Mouse (Mus musculus) monocyte, adult 5-6 weeks (primary cell): ENCODE measurements at regions not wholly inside any gene's neighbourhood (a gene's known extent, or its start where the extent isn't known, plus 50 kb on each side); places are given as distances from the start of the nearest gene placed in this dataset.

Experiments used
- ATAC-seq: fragments of 153-309, 156-312 bp; replicated peaks from 2 replicates; pipeline ENCODE4 v1.8.0; 2017; ENCODE audit warnings: mild to moderate bottlenecking; ENCODE audit not compliant: low TSS enrichment, insufficient number of reproducible peaks, severe bottlenecking, poor library complexity, low FRiP score

DNA sequence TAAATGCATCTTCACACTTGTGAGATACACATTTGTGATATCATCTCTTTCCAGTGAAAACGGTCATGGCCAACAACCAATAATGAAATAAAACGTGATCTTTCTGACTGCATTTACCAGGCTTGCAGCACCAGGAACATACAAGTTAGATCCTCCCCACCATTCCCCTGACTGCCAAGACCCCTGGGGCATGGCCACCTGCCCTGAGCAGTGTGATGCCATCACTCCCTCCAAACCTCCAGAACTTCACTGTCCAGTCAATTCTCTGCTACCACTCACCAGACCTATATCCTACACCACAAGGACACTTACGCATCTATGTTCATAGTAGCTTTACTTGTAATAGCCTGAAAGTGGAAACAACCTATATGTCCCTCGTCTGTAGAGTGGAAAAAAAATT lies 785.3 kb upstream of the Cited2 start:
- ATAC-seq: no peak

DNA sequence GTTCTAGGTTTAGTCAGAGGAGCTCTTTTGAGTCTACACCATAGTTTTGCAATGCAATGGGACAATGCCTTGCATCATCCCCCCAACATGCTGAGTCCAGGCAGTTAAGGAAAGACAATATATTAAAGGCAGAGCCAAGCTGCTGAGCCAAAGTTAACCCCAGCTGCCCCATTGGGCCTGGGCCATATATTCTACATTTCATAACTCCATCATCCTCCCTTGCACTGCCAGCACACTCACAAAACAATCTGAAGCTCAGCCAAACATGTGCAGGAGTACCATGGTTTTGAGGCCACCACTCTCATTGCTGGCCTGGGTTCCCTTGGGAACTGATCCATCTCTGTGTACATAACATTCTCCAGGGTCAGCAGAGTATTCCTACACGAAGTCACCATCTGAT lies 771.4 kb upstream of the Cited2 start:
- ATAC-seq: no peak

DNA sequence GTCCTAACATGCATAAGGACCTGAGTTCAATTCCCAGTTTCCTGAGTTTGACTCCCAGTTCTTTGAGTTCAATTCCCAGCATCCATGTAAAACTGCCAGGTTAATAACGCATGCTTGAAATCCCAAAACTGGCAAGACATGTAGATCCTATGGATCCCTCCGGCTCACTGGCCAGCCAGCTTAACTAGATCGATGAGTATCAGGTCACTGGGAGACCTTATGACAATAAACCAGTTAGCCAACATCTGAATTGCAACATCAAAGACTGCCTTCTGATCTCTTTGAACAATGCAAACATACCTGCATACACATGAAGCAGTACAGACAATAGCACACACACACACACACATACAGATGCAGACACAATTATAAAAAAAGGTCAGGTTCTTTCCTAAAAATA lies 762.0 kb upstream of the Cited2 start:
- no peak for ATAC-seq

DNA sequence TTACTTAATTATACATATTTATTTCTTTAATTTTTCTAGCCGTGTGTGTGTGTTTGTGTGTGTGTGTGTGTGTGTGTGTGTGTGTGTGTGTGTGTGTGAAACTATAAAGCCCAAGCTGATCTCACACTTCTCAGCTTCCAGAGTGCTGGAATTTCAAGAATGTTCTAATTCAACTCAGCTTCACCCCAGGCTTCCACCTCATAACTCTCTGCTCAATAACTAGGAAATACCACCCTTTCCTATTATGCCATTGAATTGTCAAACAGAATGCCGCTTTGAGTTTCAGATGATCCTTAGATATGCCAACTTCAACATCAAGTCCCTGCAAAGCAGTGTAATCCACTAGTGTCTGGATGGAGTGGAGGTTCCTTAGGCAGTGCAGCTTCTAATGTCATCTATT lies 760.6 kb upstream of the Cited2 start:
- no peak for ATAC-seq

DNA sequence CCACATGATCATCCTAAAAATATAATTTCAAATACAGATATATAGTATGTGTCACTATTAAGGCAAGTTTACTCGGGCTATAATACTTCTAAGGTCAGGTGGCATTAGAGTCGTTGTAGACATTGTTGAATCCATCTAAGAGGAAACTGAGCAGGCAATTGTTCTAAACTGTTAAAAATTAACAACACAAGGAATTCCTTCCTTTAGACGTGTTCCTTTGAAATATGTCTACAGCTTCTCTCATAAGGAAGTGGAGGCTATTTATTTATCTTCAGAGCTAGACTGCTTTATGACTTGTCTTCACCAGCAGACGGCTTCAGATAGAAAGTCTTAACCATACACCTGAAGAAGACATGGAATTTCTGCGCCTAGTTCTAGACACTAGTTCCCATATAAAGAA lies 744.2 kb upstream of the Cited2 start:
- ATAC-seq: no peak

DNA sequence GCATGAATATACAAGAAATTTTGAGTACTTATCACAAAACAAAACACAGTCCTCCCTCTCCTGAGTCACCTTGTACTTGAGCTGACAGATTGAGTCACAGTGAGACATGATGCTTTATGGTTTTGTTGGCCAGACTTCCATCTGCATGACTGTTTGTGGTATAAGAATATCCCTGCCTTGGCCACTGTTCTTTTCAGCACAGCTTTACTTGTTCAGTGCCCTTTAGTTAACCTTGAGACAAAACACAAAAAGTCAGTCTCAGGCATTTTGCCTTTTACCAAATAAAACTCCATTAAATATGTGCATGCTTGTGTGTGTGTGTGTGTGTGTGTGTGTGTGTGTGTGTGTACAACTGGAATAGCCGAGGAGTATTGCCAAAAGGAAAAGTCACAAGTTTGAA lies 732.8 kb upstream of the Cited2 start:
- no peak for ATAC-seq

DNA sequence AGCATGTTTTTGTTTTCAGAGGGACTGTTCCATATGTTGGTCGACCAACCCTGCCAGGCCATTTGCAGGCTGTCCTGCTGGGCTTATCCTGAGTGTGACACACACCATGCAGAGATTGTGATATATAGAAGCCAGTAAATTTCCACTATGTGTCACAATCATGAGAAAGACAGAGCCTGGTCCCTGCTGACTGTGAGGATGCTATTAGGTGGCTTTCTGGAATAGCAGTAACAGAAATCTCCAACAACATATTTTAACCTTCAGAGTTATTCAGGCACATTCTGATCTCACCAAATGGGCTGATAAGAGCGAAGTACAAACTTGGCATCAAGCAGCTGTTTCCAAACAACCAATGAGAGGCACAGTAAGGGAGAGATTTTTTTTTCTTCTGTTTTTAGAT lies 729.2 kb upstream of the Cited2 start:
- ATAC-seq: no peak

DNA sequence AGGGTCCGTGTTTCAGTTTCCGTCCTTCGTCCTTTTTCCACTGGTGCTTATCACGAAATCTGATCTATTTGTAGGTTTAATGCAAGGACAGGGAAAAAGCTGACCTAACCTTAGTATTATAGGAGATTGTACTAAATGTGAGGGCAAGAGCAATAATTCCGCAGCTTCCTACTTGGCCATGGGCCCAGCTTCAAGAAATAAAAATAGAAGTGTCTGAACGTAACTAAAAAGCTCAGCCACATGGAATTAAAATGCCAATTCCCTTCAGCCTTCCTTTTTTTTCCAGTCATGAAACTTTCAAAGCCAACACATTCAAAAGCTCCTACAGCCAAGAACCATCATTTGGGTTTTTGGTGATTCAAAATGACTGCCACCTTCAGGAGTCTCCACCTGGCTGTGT lies 728.5 kb upstream of the Cited2 start:
- ATAC-seq: no peak

DNA sequence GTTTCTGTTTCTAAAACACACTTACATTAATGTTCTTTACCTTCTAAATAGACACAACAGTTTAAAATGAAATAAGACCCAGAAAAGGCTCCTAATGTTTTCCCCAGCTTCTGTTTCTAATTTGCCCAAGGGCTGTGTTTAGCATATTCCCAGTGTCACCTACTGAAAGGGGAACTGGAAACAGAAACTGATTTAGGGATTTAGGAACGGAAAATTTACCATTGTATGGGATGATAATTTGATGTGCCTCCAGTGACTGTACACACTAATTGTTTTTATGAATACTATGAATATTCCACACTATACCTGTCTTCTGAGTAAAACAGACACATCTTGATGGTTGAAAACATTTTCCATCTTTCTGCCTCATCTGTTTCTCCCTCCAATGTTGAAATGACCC lies 728.0 kb upstream of the Cited2 start:
- ATAC-seq: no peak

DNA sequence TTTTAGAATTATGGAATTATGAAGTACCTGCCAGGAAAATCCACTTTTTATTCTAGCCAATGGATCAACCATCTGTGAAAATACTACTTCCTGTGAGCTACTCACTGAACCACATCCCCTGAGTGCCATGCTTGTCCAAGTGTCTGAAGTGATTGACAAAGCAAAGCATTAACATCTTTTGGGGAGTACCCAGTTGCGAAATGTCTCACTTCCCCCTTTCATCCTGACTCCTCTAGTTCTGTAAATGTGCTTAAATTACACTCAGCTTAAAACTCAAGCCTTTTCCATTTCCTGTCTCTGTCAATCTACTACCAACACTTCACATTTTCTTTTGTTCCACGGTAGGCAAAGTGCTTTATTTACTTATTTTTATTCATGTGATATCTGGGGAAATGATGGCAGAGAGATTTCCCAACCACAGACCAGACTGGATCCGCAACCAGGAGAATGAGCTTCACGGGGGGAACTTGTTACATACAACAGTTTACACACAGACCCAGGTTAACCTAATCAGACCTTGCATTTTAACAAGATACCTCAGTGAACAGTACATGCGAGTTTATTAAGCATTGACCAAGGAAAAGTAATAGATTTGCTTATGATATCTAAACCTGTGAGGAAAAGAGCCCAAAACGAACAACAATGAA lies 726.1 kb upstream of the Cited2 start:
- peak; percentile 97 for ATAC-seq

DNA sequence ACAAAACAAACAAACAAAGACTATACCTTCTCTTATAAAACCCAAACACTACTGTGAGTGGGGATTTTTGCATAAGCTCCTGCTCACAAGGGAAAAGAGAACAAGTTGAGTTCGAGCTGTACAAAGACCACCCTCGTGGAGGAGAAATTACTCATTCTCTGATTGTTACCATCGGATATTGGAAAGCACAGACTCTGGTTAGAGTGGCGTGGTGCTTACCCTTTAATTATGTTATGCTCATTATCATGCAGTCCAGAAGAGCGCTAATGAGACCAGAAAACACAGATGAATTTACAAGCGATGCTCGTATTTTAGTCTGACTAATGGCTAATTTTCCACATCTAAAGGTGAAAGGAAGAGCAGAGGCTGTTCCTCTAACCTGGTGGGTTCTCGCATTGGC lies 721.7 kb upstream of the Cited2 start:
- ATAC-seq: no peak

DNA sequence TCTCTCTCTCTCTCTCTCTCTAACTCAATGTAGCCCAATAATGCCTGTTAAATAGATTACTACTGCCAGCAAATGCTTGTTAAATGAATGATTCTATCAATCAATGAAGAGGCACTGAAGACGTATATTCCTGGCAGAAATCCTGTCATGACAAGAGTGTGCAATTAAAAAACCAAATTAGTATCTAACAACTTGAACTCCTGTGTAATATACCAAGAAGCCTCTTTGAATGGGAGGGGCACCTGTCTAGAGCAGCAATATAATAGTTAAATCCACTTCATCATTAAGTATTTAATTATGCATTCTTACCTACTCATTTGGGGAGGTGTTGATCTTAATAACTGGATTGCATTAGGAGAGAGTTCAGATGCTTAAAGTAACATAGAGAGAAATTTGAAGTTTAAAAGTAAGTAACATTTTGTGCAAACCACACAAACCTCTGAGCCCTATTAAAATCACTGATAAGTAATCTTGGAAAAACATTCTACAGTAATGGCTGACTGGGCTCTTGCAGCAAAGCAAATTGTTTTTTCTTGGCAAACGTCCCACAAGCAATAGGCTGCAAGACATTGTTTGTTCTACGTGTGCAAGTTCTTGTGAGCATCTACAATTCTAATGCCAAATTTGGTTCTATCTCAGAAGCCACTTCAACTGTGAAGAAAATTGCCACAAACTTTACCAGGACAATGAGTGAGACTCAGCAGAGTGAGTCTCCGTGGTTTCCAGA lies 719.7 kb upstream of the Cited2 start:
- ATAC-seq: no peak

DNA sequence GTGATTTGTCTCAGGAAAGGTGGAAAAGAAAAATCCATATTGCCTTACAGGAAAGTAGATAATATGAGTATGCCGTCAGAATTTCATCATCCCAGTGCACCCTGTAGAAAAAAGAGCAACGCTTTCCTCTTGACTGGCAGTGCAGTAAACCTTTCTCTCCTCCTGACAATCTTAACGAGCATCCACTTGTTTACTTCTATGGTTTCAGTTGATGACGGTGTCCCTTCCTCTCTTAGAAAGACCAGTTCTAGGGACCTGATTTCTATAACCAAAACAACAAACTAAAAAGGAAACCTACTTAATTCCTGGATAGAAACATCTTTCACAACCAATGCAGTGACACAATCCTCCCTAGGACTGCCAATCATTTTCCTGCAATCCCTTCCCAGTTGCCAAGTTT lies 714.3 kb upstream of the Cited2 start:
- no peak for ATAC-seq

DNA sequence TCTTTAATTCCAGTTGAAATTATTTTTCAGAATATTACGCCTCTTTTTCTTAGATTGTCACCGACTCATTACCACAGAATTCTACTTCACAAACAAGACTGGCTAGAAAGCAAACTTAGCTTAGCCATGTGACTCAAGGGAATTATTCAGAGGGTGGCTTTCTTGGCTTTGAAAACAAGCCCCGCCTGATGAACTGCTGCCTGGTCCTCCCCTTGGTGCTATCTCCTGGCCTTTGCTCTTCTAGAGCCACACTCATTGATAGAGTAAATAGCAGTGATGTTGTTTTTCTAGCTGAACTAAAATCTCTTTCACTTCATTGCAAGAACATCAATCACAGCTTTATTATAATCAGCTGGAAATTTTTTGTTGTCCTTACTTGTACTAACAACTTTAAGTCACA lies 713.0 kb upstream of the Cited2 start:
- ATAC-seq: no peak

DNA sequence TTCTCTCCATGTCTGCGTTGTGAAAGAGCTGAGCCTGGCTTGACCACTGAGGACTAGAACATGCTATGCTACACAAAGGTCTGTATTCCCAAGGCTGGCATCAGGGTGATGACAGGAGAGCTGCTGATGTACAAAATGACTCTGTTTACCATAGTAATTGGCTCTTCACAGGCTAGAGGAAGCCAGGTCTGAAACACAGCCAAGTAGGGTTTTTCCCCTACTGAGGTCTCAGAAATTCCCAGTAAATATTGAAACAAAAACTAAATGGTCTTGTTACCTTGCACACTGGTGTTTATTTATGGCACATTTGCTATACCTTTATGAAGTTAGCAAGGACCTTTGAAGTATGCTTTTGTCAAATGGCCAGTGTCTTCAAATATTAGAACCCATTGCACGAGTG lies 711.1 kb upstream of the Cited2 start:
- ATAC-seq: no peak

DNA sequence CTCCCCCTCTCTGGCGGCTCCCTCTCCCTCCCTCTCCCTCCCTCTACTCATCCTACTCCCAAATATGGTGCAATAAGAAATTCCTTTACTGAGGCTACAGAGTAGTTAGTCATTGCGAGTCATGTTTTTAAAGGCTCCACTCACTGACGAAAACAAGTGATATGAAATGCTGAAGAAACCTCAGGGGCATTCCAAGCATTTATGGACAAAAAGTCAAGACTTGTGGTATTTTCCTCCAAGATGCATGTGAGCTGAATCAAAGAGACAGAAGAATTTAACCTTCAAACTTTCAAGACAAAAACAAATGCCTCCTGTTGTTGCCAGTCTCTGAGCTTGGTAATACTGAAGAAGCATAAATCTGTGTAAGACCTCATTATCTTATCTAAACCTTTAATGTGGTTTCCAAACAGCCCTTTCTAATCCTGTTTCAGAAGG lies 710.5 kb upstream of the Cited2 start:
- ATAC-seq: no peak

DNA sequence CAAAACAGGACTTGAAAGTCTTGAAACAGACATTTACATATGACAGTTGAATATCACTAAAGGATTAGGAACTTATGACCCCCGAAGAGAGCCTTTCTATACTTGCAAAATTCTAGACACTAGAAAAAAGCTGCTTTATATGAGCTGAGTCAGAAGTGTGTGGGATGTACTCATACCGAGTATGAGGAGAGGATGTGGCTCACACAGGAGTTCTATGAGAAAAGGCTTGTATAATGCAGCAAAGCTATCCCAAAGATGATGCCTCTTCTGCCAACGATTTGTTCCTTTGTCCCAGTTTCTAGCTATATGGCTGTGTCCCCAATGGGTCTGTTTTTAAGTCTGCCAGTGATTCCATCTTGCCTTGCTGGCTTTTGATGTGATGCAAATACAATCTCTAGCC lies 708.2 kb upstream of the Cited2 start:
- ATAC-seq: no peak

DNA sequence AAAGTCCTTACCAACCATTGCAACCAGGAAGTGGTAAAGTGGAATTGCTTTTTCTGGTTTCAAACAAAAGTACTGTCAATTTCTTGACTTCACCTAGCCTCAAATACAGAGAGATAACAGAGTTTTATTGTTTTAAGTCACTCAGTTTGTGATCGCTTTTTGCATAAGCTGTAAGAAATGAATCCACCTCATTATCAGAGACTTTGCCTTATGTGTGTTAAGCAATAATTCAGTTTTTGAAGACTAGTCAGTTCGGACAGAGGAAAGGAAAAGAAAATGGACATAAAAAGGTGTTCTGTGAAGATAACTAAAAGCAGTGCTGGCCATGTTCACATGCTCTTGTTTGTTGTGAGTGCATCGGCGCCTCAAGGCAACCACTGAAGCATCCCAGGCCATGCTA lies 706.2 kb upstream of the Cited2 start:
- no peak for ATAC-seq

DNA sequence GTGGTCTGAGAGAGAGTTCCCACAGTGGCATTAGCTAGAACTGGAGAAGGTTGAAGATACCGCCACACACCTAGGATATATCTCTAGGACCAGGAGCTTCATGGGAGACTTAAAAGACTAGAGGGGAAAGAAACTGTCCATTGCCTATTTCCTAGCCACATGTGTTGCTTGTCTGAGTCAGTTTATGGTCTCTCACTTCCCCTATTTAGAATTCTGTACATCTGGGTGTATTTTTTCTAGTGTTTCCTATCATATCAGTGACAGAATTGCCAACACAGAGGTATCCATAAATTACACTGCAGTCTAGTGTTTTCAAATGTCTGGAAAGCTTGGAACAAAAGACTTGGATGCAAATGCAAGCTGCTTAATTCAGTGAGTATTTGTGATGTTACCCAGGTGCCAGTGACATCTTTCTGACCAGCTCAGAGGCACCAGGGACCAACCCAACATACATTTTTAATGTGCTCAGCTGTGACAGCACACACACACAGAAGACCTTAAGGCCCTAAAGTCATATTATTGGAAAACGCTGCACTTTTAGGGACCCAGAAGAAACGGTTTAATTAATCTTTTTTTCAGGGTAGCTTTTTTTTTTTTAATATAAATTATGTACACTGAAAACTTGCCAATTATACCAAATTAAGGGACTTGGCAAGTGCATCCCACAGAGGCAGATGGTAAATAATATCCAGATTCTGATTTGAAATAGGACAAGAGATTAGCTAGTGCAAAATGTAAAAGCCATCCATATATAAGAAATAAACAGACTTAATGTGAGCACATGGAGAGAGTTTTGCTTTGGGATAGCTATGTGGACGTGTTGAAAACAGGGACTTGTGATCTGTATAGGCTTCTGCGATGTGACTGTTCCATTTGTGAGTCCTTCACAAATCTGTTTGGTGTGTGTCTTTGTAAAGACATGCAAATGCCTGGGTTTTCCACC lies 700.5 kb upstream of the Cited2 start:
- ATAC-seq: no peak
